Comparison of ENCODE assay signal across 9 mouse cellular contexts in genomic region chr5:24605321-24605979, GRCm38 (mm10). TPM values are rescaled to one million over a fixed set of nuclear protein-coding genes. Genes with fewer than 3 reads are reported as not detected.
DNase-seq lines count a peak whose midpoint lies in the region; ATAC-seq and TF ChIP-seq lines count a peak whose summit lies in the region.
"Had no signal": no experiment of that assay in that cellular context is flagged by ENCODE, and none has a peak within 500 bp of the region (broad histone marks: within the 10 kb centered on the region; RNA-seq: fewer than 3 reads in every experiment).

No protein-coding gene starts in this region.

- H3K79me2 ChIP-seq in liver, adult 2 months (ENCODE audit: control insufficient read depth, insufficient read depth, low read length): no peaks in the 10 kb centered on the region
- no peaks in the 10 kb centered on the region for H3K79me2 ChIP-seq in myocyte (ENCODE audit: control insufficient read depth, insufficient read depth)

- ATAC-seq in intestine, embryonic 14.5 days (replicated peaks; ENCODE audit: low FRiP score, low TSS enrichment, low read depth): no peak
- no peak for ATAC-seq in erythroblast, adult 5-6 weeks (replicated peaks; ENCODE audit: low FRiP score, poor library complexity, severe bottlenecking)

- peak overlapping the region; percentile 80 for H3ac ChIP-seq in myocyte (ENCODE audit: control insufficient read depth, insufficient read length)

- WGBS in liver, adult 2 months: 38% methylated on average over 6 of the region's 6 CpGs
- 13% methylated on average over 6 of the region's 6 CpGs for WGBS in intestine, embryonic 14.5 days

- H3K27ac ChIP-seq in liver, adult 2 months (replicated peaks; ENCODE audit: insufficient read depth, low read depth, low read length): no peak overlapping the region
- H3K27ac ChIP-seq in embryonic fibroblast, embryonic 13.5 days (ENCODE audit: insufficient read depth, low read length): peak overlapping the region; percentile 20; the same call in 1 of the 2 replicates
- H3K27ac ChIP-seq in intestine, embryonic 14.5 days (ENCODE audit: low read depth): peak overlapping the region; percentile 90

- TF ChIP-seq CTCF in liver, adult 2 months (IDR thresholded peaks at IDR 0.05; ENCODE audit: low read depth, low read length): no peak
- TF ChIP-seq CTCF in embryonic fibroblast, embryonic 13.5 days (IDR thresholded peaks at IDR 0.05; ENCODE audit: borderline replicate concordance, insufficient read depth, low read length): no peak

- H3K4me3 ChIP-seq in liver, adult 2 months (ENCODE audit: insufficient read depth, low read depth, low read length): peak overlapping the region; percentile 74; the same call in 1 of the 2 replicates
- H3K4me3 ChIP-seq in embryonic fibroblast, embryonic 13.5 days (ENCODE audit: insufficient read depth, low read length): peak overlapping the region; percentile 56
- H3K4me3 ChIP-seq in intestine, embryonic 14.5 days (ENCODE audit: low read depth, low read length): peak overlapping the region; percentile 54
- peak overlapping the region; percentile 37 for H3K4me3 ChIP-seq in myocyte

- peaks cover 15% of the 10 kb centered on the region for H3K4me1 ChIP-seq in liver, adult 2 months (ENCODE audit: control insufficient read depth, insufficient read depth, low read length)
- H3K4me1 ChIP-seq in embryonic fibroblast, embryonic 13.5 days (ENCODE audit: control insufficient read depth, insufficient read depth, low read length): peaks cover 5% of the 10 kb centered on the region; the same call in 1 of the 2 replicates
- peaks cover 44% of the 10 kb centered on the region for H3K4me1 ChIP-seq in intestine, embryonic 14.5 days (replicated peaks; ENCODE audit: control insufficient read depth, insufficient read depth, low read length)

- no peaks in the 10 kb centered on the region for H3K36me3 ChIP-seq in liver, adult 2 months (ENCODE audit: control insufficient read depth, insufficient read depth, low read length)
- H3K36me3 ChIP-seq in intestine, embryonic 14.5 days (ENCODE audit: control insufficient read depth, insufficient read depth, low read length): no peaks in the 10 kb centered on the region
- no peaks in the 10 kb centered on the region for H3K36me3 ChIP-seq in myocyte (ENCODE audit: control insufficient read depth, insufficient read depth)

- H3K9ac ChIP-seq in liver, adult 2 months (ENCODE audit: low read depth, low read length): no peak overlapping the region
- peak overlapping the region; percentile 70 for H3K9ac ChIP-seq in intestine, embryonic 14.5 days (ENCODE audit: low read length)

- DNase-seq in liver, adult 2 months (ENCODE audit: extremely low read depth, low read depth, low spot score): no peak
- DNase-seq in liver: no peak
- no peak for DNase-seq in intestine, embryonic 14.5 days (ENCODE audit: low spot score)
- no peak for DNase-seq in cerebellum, adult 9-10 months
- DNase-seq in lung, postnatal 25 days (ENCODE audit: low spot score): no peak

- no peaks in the 10 kb centered on the region for H3K9me3 ChIP-seq in intestine, embryonic 14.5 days (ENCODE audit: control insufficient read depth, low read length)

- H3K27me3 ChIP-seq in liver, adult 2 months (ENCODE audit: control insufficient read depth, insufficient read depth, low read length): no peaks in the 10 kb centered on the region
- H3K27me3 ChIP-seq in intestine, embryonic 14.5 days (replicated peaks; ENCODE audit: control insufficient read depth, insufficient read depth, low read length): 0 out of 2 replicates have a peak, but pooled peaks cover 1% of the 10 kb centered on the region
- no peaks in the 10 kb centered on the region for H3K27me3 ChIP-seq in myocyte (ENCODE audit: control insufficient read depth, insufficient read depth, insufficient read length)

- H3K4me2 ChIP-seq in intestine, embryonic 14.5 days (ENCODE audit: low read length): peak overlapping the region; percentile 76
- H3K4me2 ChIP-seq in myocyte (ENCODE audit: low read depth): peak overlapping the region; percentile 83

- TF ChIP-seq POLR2A in liver, adult 2 months (IDR thresholded peaks at IDR 0.05; ENCODE audit: extremely low read depth, insufficient read depth, low read length): no peak
- TF ChIP-seq POLR2A in embryonic fibroblast, embryonic 13.5 days (IDR thresholded peaks at IDR 0.05; ENCODE audit: low read depth, low read length): no peak
- no peak for TF ChIP-seq POLR2A in myocyte (IDR thresholded peaks at IDR 0.05; ENCODE audit: insufficient read length, low read depth)

TF ChIP-seq in myocyte, 11 proteins besides CTCF, POLR2A, EP300 and RAD21:
- TF ChIP-seq REST (IDR thresholded peaks at IDR 0.05; ENCODE audit: insufficient read depth, insufficient read length) (no peak), USF1 (IDR thresholded peaks at IDR 0.05; ENCODE audit: low read depth) (no peak), TCF3 (IDR thresholded peaks at IDR 0.05; ENCODE audit: insufficient read length, low read depth) (no peak), MAX (IDR thresholded peaks at IDR 0.05; ENCODE audit: low read depth) (no peak), CEBPB (IDR thresholded peaks at IDR 0.05; ENCODE audit: insufficient read depth, poor library complexity, severe bottlenecking) (no peak), MYOG (IDR thresholded peaks at IDR 0.05; ENCODE audit: control insufficient read depth in 1 of 3, insufficient read depth in 1 of 3, insufficient read length in 2 of 3, low read depth in 2 of 3) (no peak), POLR2AphosphoS2 (IDR thresholded peaks at IDR 0.05; ENCODE audit: insufficient read length, low read depth) (no peak), SRF (IDR thresholded peaks at IDR 0.05; ENCODE audit: control insufficient read depth, insufficient read length, low read depth) (no peak), E2F4 (IDR thresholded peaks at IDR 0.05; ENCODE audit: insufficient read depth) (no peak), MYOD1 (IDR thresholded peaks at IDR 0.05; ENCODE audit: control insufficient read depth in 1 of 3, insufficient read length in 2 of 3, low read depth in 2 of 3) (no peak), TCF12 (IDR thresholded peaks at IDR 0.05; ENCODE audit: insufficient read depth, poor library complexity, severe bottlenecking) (no peak)
TF ChIP-seq in myocyte: peak in this region for 0.

RNA-seq across cellular contexts. Expression of gene Smarcd3, which starts 18.8 kb away (rescaled TPM):
- 0.55 and 1.3 TPM in 2 replicates for total RNA-seq in liver, adult 2 months (2014; rRNA removed)
- polyA plus RNA-seq in liver, adult 2 months (2012; rRNA removed): 1.3 TPM in 2 replicates
- polyA plus RNA-seq in embryonic fibroblast, embryonic 13.5 days (2011; ENCODE audit: insufficient read length, low read depth, missing spikeins): 22.9 and 27.8 TPM in 2 replicates
- 26.2 and 27.5 TPM in 2 replicates for polyA plus RNA-seq in intestine, embryonic 14.5 days (2014; fragmentation: Nextera tagmentation; extraction: Ambion mirVana)
- 128 TPM for polyA plus RNA-seq in myocyte (2012; fragmentation: generic; extraction: Trizol)
- not detected in 2 replicates for total RNA-seq in erythroblast, adult 5-6 weeks (2015; ENCODE audit: low replicate concordance)
- total RNA-seq in erythroblast, adult 5-6 weeks (2017; ENCODE audit: low replicate concordance): 0.42 TPM in 1 of 2 replicates, not detected in the other

RNA-seq across cellular contexts. Expression of gene Chpf2, which starts 18.9 kb away (rescaled TPM):
- 9.5 and 14.2 TPM in 2 replicates for total RNA-seq in liver, adult 2 months (2014; rRNA removed)
- polyA plus RNA-seq in liver, adult 2 months (2012; rRNA removed): 21.1 and 22.4 TPM in 2 replicates
- polyA plus RNA-seq in embryonic fibroblast, embryonic 13.5 days (2011; ENCODE audit: insufficient read length, low read depth, missing spikeins): 45.5 and 54.6 TPM in 2 replicates
- 8.6 and 10.6 TPM in 2 replicates for polyA plus RNA-seq in intestine, embryonic 14.5 days (2014; fragmentation: Nextera tagmentation; extraction: Ambion mirVana)
- 39.5 TPM for polyA plus RNA-seq in myocyte (2012; fragmentation: generic; extraction: Trizol)
- total RNA-seq in erythroblast, adult 5-6 weeks (2015; ENCODE audit: low replicate concordance): 0.96 and 1.3 TPM in 2 replicates
- 1.6 and 3.6 TPM in 2 replicates for total RNA-seq in erythroblast, adult 5-6 weeks (2017; ENCODE audit: low replicate concordance)

RNA-seq across cellular contexts. Expression of gene Abcf2, which starts 28.2 kb away (rescaled TPM):
- 25.0 and 25.9 TPM in 2 replicates for total RNA-seq in liver, adult 2 months (2014; rRNA removed)
- 27.1 and 31.9 TPM in 2 replicates for polyA plus RNA-seq in liver, adult 2 months (2012; rRNA removed)
- polyA plus RNA-seq in embryonic fibroblast, embryonic 13.5 days (2011; ENCODE audit: insufficient read length, low read depth, missing spikeins): 69.3 and 73.4 TPM in 2 replicates
- 97.6 and 98.4 TPM in 2 replicates for polyA plus RNA-seq in intestine, embryonic 14.5 days (2014; fragmentation: Nextera tagmentation; extraction: Ambion mirVana)
- 137 TPM for polyA plus RNA-seq in myocyte (2012; fragmentation: generic; extraction: Trizol)
- total RNA-seq in erythroblast, adult 5-6 weeks (2015; ENCODE audit: low replicate concordance): 7.1 and 9.8 TPM in 2 replicates
- total RNA-seq in erythroblast, adult 5-6 weeks (2017; ENCODE audit: low replicate concordance): 17.4 and 22.3 TPM in 2 replicates

RNA-seq across cellular contexts. Expression of gene 4931409K22Rik, which starts 48.8 kb away (rescaled TPM):
- not detected in 2 replicates for total RNA-seq in liver, adult 2 months (2014; rRNA removed)
- polyA plus RNA-seq in liver, adult 2 months (2012; rRNA removed): not detected in 2 replicates
- polyA plus RNA-seq in embryonic fibroblast, embryonic 13.5 days (2011; ENCODE audit: insufficient read length, low read depth, missing spikeins): not detected in 2 replicates
- polyA plus RNA-seq in intestine, embryonic 14.5 days (2014; fragmentation: Nextera tagmentation; extraction: Ambion mirVana): 0.15 TPM in 1 of 2 replicates, not detected in the other
- polyA plus RNA-seq in myocyte (2012; fragmentation: generic; extraction: Trizol): not detected
- not detected in 2 replicates for total RNA-seq in erythroblast, adult 5-6 weeks (2015; ENCODE audit: low replicate concordance)
- not detected in 2 replicates for total RNA-seq in erythroblast, adult 5-6 weeks (2017; ENCODE audit: low replicate concordance)
- polyA plus RNA-seq: spleen, adult 2 months had no signal

Comparison
In these comparisons a context has a peak if more than half of its experiments do, and no peak if none do; other contexts are left out.
1. RNA of gene Smarcd3, which starts 18.8 kb away (polyA plus RNA-seq): 128 TPM in myocyte (single experiment), 22.9 to 27.8 TPM in embryonic fibroblast, embryonic 13.5 days and 26.2 to 27.5 TPM in intestine, embryonic 14.5 days; 1.3 TPM in liver, adult 2 months; every median in the first group is over 10 times any median in the second.
2. Peak in every context shown above with its lines, with median percentiles within 50 percentile points of each other: H3K4me3 ChIP-seq.